Mouse (Mus musculus) small intestine, adult 2 months (tissue): ENCODE results near the gene 5031410I06Rik. TPM values are rescaled to one million over a fixed set of nuclear protein-coding genes. Genes with fewer than 3 reads are reported as not detected.
"Not testable (repeated sequence)": the region's sequence is repeated elsewhere in the genome, so short reads cannot be mapped to it uniquely, and the experiment has no call there.

ENCODE experiments used
- H3K27ac ChIP-seq: fragments of 200-500 bp; 2 replicates; pipeline ENCODE4 v1.5.1; 2012; ENCODE audit warnings: low read depth, low read length, control low read depth, inconsistent platforms; ENCODE audit not compliant: insufficient read depth
- H3K27me3 ChIP-seq: fragments of 200-500 bp; 2 replicates; pipeline ENCODE4 v1.6.1; 2012; ENCODE audit warnings: mild to moderate bottlenecking, moderate library complexity, low read length, inconsistent platforms; ENCODE audit not compliant: control insufficient read depth, insufficient read depth
- H3K36me3 ChIP-seq: fragments of 200-500 bp; 2 replicates; pipeline ENCODE4 v1.6.1; 2012; ENCODE audit warnings: mild to moderate bottlenecking, low read length, control low read depth, inconsistent platforms; ENCODE audit not compliant: control insufficient read depth, insufficient read depth
- H3K4me1 ChIP-seq: fragments of 200-500 bp; 2 replicates; pipeline ENCODE4 v1.6.1; 2012; ENCODE audit warnings: low read length, inconsistent platforms, mixed read lengths; ENCODE audit not compliant: control insufficient read depth, insufficient read depth, insufficient read length
- H3K4me3 ChIP-seq: fragments of 200-500 bp; 2 replicates; pipeline ENCODE4 v1.5.1; 2012; ENCODE audit warnings: low read depth, mild to moderate bottlenecking, control low read depth, inconsistent platforms, low read length, moderate library complexity
- CTCF ChIP-seq: fragments of 200-500 bp; IDR thresholded peaks from 2 replicates; pipeline ENCODE4 v1.5.1; 2012; ENCODE audit warnings: low read depth, mild to moderate bottlenecking, control low read depth, inconsistent platforms, low read length, moderate library complexity, mixed read lengths; ENCODE audit not compliant: insufficient replicate concordance, insufficient read length; ENCODE audit errors: extremely low read depth
- POLR2A ChIP-seq: fragments of 200-500 bp; IDR thresholded peaks from 2 replicates; pipeline ENCODE4 v1.6.1; 2012; ENCODE audit warnings: low read depth, mild to moderate bottlenecking, control low read depth, inconsistent platforms, low read length, moderate library complexity
- whole genome bisulfite sequencing: fragments of 180-500 bp; shearing (Covaris S2); methylation state at CpG from one replicate; pipeline ENCODE4 v1.1.7; 2018; 5-methylcytosine and 5-hydroxymethylcytosine counted together
- polyA plus RNA-seq: library from polyadenylated mRNA; depleted of rRNA; stranded (reverse); fragments of >200 nt; gene quantifications from 2 replicates; pipeline ENCODE4 v1.2.3, GENCODE M21; 2012; rRNA removed

5031410I06Rik gene
- polyA plus RNA-seq, result not detected in 2 replicates

GRCm38 (mm10) chr5:26105262-26105661 is at the start of gene 5031410I06Rik:
Gene 5031410I06Rik, minus strand, starts transcription at chr5:26105362.
- H3K36me3 ChIP-seq, H3K27me3 ChIP-seq, H3K4me3 ChIP-seq, H3K27ac ChIP-seq, H3K4me1 ChIP-seq: not testable (repeated sequence)
- no CpG with 5 or more reads among the region's 3 CpGs for WGBS

GRCm38 (mm10) chr5:26142891-26143290 is 37.7 kb upstream of the 5031410I06Rik start:
- Histone ChIP-seq H3K4me3 (no peak overlapping the region), H3K4me1 (no peaks in the 10 kb centered on the region), H3K36me3 (no peaks in the 10 kb centered on the region), H3K27ac (no peak overlapping the region), H3K27me3 (no peaks in the 10 kb centered on the region)
- no peak for TF ChIP-seq CTCF
- 86% methylated on average over 6 of the region's 6 CpGs for WGBS

GRCm38 (mm10) chr5:26121321-26121720 is 16.2 kb upstream of the 5031410I06Rik start, which contains the start of gene Gm10220:
Gene Gm10220, minus strand, starts transcription at chr5:26121421.
- WGBS, result no CpG with 5 or more reads among the region's 3 CpGs
- not testable (repeated sequence) for H3K4me1 ChIP-seq, H3K36me3 ChIP-seq, H3K27ac ChIP-seq, H3K4me3 ChIP-seq, H3K27me3 ChIP-seq

GRCm38 (mm10) chr5:26089191-26089590 is 16.0 kb downstream of the 5031410I06Rik start, which contains the start of gene Gm10471:
Gene Gm10471, minus strand, starts transcription at chr5:26089291.
- not testable (repeated sequence) for H3K4me3 ChIP-seq, H3K27ac ChIP-seq, H3K4me1 ChIP-seq, H3K27me3 ChIP-seq, H3K36me3 ChIP-seq
- WGBS, result 39% methylated on average over 1 of the region's 1 CpGs

- not testable (repeated sequence) for H3K27ac ChIP-seq, H3K36me3 ChIP-seq, H3K27me3 ChIP-seq, H3K4me3 ChIP-seq, H3K4me1 ChIP-seq
Measured at GRCm38 (mm10) chr5:26079023-26079422, 26.1 kb downstream of the 5031410I06Rik start.

GRCm38 (mm10) chr5:26070716-26071115 is 34.4 kb downstream of the 5031410I06Rik start:
- H3K4me3 ChIP-seq, result no peak overlapping the region
- H3K36me3 ChIP-seq, result no peaks in the 10 kb centered on the region
- H3K4me1 ChIP-seq, result no peaks in the 10 kb centered on the region
- no peak overlapping the region for H3K27ac ChIP-seq
- TF ChIP-seq POLR2A, result no peak
- TF ChIP-seq CTCF, result no peak
- no peaks in the 10 kb centered on the region for H3K27me3 ChIP-seq
- WGBS, result 88% methylated on average over 24 of the region's 24 CpGs

GRCm38 (mm10) chr5:26058481-26058880 is 46.7 kb downstream of the 5031410I06Rik start, which contains the start of gene Gm7347:
Gene Gm7347, minus strand, starts transcription at chr5:26058581.
- not testable (repeated sequence) for H3K27ac ChIP-seq, H3K4me3 ChIP-seq, H3K36me3 ChIP-seq, H3K27me3 ChIP-seq, H3K4me1 ChIP-seq
- WGBS, result no CpG with 5 or more reads among the region's 2 CpGs

Other genes starting within 250 kb of the 5031410I06Rik start
- gene Gm21663, start 163.0 kb downstream of the 5031410I06Rik start, polyA plus RNA-seq, result not detected in 2 replicates
- not detected in 2 replicates for gene Gm21671, start 150.9 kb downstream of the 5031410I06Rik start, polyA plus RNA-seq
- not detected in 2 replicates for gene Gm21680, start 132.7 kb downstream of the 5031410I06Rik start, polyA plus RNA-seq
- gene Gm21698, start 116.7 kb downstream of the 5031410I06Rik start, polyA plus RNA-seq, result not detected in 2 replicates
- not detected in 2 replicates for gene Gm1979, start 100.6 kb downstream of the 5031410I06Rik start, polyA plus RNA-seq
- not detected in 2 replicates for gene Gm5862, start 82.4 kb downstream of the 5031410I06Rik start, polyA plus RNA-seq
- not detected in 2 replicates for gene Speer4a, start 65.8 kb downstream of the 5031410I06Rik start, polyA plus RNA-seq
- gene Gm7347, start 46.8 kb downstream of the 5031410I06Rik start, polyA plus RNA-seq, result not detected in 2 replicates
- not detected in 2 replicates for gene Gm10471, start 16.1 kb downstream of the 5031410I06Rik start, polyA plus RNA-seq
- gene Gm10220, start 16.1 kb upstream of the 5031410I06Rik start, polyA plus RNA-seq, result not detected in 2 replicates
- not detected in 2 replicates for gene Gm7361, start 152.3 kb upstream of the 5031410I06Rik start, polyA plus RNA-seq